Mouse (Mus musculus) limb, embryonic 15.5 days (tissue): ENCODE results near the gene Fam136a. TPM values are rescaled to one million over a fixed set of nuclear protein-coding genes. Genes with fewer than 3 reads are reported as not detected.
"Not testable (repeated sequence)": the region's sequence is repeated elsewhere in the genome, so short reads cannot be mapped to it uniquely, and the experiment has no call there.

Source experiments
- ATAC-seq: fragments of 200-750 bp; cut with Nextera tagmentation; 2 replicates; pipeline ENCODE4 v1.8.0; 2017; ENCODE audit warnings: low read depth, moderate TSS enrichment; ENCODE audit not compliant: insufficient number of reproducible peaks, low FRiP score, low TSS enrichment
- H3K27ac ChIP-seq: fragments of 300-500 bp; sonication (generic); 2 replicates; pipeline ENCODE4 v1.5.1; 2015; ENCODE audit warnings: moderate library complexity, mild to moderate bottlenecking, inconsistent platforms
- H3K27me3 ChIP-seq: fragments of 300-500 bp; sonication (generic); 2 replicates; pipeline ENCODE4 v1.6.1; 2015; ENCODE audit warnings: inconsistent platforms
- H3K36me3 ChIP-seq: fragments of 300-500 bp; sonication (generic); 2 replicates; pipeline ENCODE4 v1.6.1; 2015; ENCODE audit warnings: inconsistent platforms
- H3K4me1 ChIP-seq: fragments of 300-500 bp; sonication (generic); 2 replicates; pipeline ENCODE4 v1.6.1; 2015; ENCODE audit warnings: inconsistent platforms
- H3K4me2 ChIP-seq: fragments of 300-500 bp; sonication (generic); 2 replicates; pipeline ENCODE4 v1.6.1; 2015; ENCODE audit warnings: mild to moderate bottlenecking, inconsistent platforms
- H3K4me3 ChIP-seq: fragments of 300-500 bp; sonication (generic); 2 replicates; pipeline ENCODE4 v1.5.1; 2015; ENCODE audit warnings: mild to moderate bottlenecking, inconsistent platforms
- H3K9ac ChIP-seq: fragments of 300-500 bp; sonication (generic); 2 replicates; pipeline ENCODE4 v1.6.1; 2015; ENCODE audit warnings: inconsistent platforms
- H3K9me3 ChIP-seq: fragments of 300-500 bp; sonication (generic); 2 replicates; pipeline ENCODE4 v1.6.1; 2016; ENCODE audit warnings: inconsistent platforms
- WGBS: fragments of 180-500 bp; shearing (Covaris S2); methylation state at CpG from one replicate; pipeline ENCODE4 v1.1.7; 2015; 5-methylcytosine and 5-hydroxymethylcytosine counted together
- polyA plus RNA-seq: library from polyadenylated mRNA; unstranded; fragments of >200 nt; fragmentation: Nextera tagmentation; extraction: Ambion mirVana; gene quantifications from 2 replicates; pipeline ENCODE4 v1.2.1, GENCODE M21; 2015

Gene Fam136a
- polyA plus RNA-seq, 1 experiment from 2014 or later: 110 TPM

DNA sequence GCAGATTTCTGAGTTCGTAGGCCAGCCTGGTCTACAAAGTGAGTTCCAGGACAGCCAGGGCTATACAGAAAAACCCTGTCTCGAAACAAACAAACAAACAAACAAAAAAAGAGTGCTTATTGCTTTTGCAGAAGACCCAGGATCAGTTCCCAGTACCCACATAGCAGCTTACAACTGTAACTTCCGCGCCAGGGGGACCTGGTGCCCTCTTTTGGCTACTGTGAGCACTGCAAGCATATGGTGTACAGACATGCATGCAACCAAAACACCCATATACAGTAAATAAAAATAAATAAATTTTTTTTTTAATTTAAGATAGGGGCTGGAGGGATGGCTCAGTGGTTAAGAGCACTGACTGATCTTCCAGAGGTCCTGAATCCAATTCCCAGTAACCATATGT, 29.1 kb upstream of the Fam136a start:
- H3K9me3 ChIP-seq, ATAC-seq: not testable (repeated sequence)
- WGBS: 89% methylated on average over 4 of the region's 4 CpGs

DNA sequence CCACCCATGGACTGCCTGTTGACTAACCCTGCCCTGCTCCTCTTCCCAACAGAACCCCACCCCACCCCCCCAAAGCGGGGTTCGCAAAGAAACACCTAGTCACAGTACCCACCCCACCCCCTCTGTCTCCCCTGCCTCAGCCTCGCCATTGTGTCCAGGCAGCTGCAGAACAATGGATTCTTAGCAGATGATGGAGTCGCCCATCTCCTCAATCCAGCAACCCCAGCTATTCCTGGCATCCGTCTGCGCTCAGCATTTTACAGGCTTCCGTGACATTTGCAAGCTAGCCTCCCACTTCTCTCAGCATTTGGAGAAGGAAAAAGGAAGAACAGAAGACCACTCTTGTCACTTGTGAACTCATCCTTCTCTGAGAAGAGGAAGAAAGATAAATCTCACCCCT, 21.8 kb upstream of the Fam136a start:
- no peak for ATAC-seq
- WGBS: 25% methylated on average over 7 of the region's 7 CpGs
- Histone ChIP-seq H3K9me3 (no peaks in the 10 kb centered on the region), H3K36me3 (no peaks in the 10 kb centered on the region), H3K4me3 (no peak overlapping the region), H3K4me1 (peaks cover 5% of the 10 kb centered on the region; the same call in 1 of the 2 replicates), H3K27me3 (no peaks in the 10 kb centered on the region), H3K4me2 (0 out of 2 replicates have a peak overlapping the region, but pooled peaks have one; percentile 5), H3K9ac (no peak overlapping the region), H3K27ac (no peak overlapping the region)

More for the DNA sequence above, 29.1 kb upstream of the Fam136a start:
- H3K27me3 ChIP-seq, H3K9ac ChIP-seq, H3K4me1 ChIP-seq, H3K36me3 ChIP-seq, H3K4me3 ChIP-seq, H3K27ac ChIP-seq, H3K4me2 ChIP-seq: not testable (repeated sequence)

- no peak overlapping the region for H3K27ac ChIP-seq
- H3K27me3 ChIP-seq: no peaks in the 10 kb centered on the region
- H3K36me3 ChIP-seq: no peaks in the 10 kb centered on the region
- peaks cover 7% of the 10 kb centered on the region; the same call in 1 of the 2 replicates for H3K4me1 ChIP-seq
- no peak overlapping the region for H3K9ac ChIP-seq
- no peaks in the 10 kb centered on the region for H3K9me3 ChIP-seq
- 47% methylated on average over 2 of the region's 2 CpGs for WGBS
- ATAC-seq: no peak
- no peak overlapping the region for H3K4me3 ChIP-seq
- H3K4me2 ChIP-seq: no peak overlapping the region
These were observed 19.4 kb upstream of the Fam136a start for GRCm38 (mm10) chr6:86346063-86346462.

DNA sequence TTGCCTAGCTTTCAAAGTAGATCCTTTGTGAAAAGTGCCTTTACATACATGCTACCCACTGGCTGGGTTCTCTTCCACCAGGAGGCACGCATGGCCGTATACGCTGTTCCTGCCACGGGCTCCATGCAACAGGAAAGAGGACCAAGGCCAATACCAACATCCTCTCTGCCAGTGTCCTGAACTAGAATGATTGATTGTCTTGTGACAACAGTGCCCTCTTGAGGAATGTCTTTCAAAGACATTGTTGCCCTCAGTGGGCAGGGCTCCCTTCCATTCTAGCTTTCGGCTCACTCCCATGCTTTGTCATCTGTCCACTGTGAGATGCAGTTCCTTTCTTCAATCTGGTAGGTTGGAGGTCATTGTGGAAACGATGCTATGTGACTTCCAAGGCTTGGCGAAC, 16.2 kb upstream of the Fam136a start:
- Histone ChIP-seq H3K27ac (no peak overlapping the region), H3K36me3 (no peaks in the 10 kb centered on the region), H3K27me3 (no peaks in the 10 kb centered on the region), H3K9me3 (no peaks in the 10 kb centered on the region), H3K9ac (no peak overlapping the region), H3K4me3 (no peak overlapping the region), H3K4me1 (0 out of 2 replicates have a peak, but pooled peaks cover 2% of the 10 kb centered on the region), H3K4me2 (no peak overlapping the region)
- 54% methylated on average over 7 of the region's 7 CpGs for WGBS
- no peak for ATAC-seq

DNA sequence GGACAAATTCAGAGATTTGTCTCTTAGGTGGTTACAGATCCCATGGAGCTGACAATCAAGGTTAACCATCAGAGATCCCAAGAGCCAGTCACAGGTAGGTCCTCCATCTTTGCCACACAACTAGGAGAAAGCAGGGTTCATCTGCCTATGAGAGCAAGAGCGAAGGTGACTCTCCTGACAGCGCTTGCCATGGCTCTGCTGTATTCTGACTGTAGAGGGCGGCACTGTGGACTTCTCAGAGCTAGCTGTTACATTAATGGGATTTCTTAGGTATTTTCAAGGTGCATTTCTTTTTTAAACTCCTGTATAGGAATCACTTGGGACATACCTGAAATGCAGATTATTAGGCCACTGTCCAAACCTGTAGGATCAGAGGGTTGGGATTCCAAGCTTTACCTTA, 10.5 kb upstream of the Fam136a start:
- no peaks in the 10 kb centered on the region for H3K36me3 ChIP-seq
- no peaks in the 10 kb centered on the region for H3K9me3 ChIP-seq
- 64% methylated on average over 3 of the region's 3 CpGs for WGBS
- no peaks in the 10 kb centered on the region for H3K4me1 ChIP-seq
- no peak overlapping the region for H3K9ac ChIP-seq
- H3K27me3 ChIP-seq: no peaks in the 10 kb centered on the region
- H3K27ac ChIP-seq: no peak overlapping the region
- no peak overlapping the region for H3K4me2 ChIP-seq
- no peak for ATAC-seq
- H3K4me3 ChIP-seq: no peak overlapping the region

DNA sequence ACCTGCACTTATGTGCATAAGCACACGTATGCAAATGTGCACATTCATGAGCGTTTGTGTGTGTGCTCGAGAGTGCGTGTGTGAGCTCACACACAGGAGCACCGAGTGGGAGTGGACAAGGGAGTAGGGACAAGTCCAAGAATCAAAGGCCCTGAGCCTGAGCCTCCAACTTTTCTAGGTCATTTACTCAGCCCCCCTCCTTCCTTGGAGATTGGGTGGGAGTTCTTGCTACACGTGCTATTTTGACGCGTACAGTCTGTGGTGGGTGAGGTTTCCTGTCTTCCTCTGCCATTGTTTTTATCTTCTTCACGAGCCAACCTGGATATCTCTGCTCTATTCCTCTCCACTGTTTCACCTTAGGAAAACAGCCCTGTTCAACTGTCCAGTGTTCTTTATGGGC, 8.5 kb upstream of the Fam136a start:
- ATAC-seq: no peak
- Histone ChIP-seq H3K27ac (no peak overlapping the region), H3K9ac (no peak overlapping the region), H3K27me3 (no peaks in the 10 kb centered on the region), H3K4me2 (no peak overlapping the region), H3K36me3 (no peaks in the 10 kb centered on the region), H3K9me3 (no peaks in the 10 kb centered on the region), H3K4me1 (no peaks in the 10 kb centered on the region), H3K4me3 (no peak overlapping the region)
- 75% methylated on average over 9 of the region's 9 CpGs for WGBS

- no peak overlapping the region for H3K9ac ChIP-seq
- no peak overlapping the region for H3K4me2 ChIP-seq
- H3K4me1 ChIP-seq: peaks cover 5% of the 10 kb centered on the region
- no peaks in the 10 kb centered on the region for H3K27me3 ChIP-seq
- H3K9me3 ChIP-seq: no peaks in the 10 kb centered on the region
- H3K27ac ChIP-seq: no peak overlapping the region
- H3K4me3 ChIP-seq: no peak overlapping the region
- no peaks in the 10 kb centered on the region for H3K36me3 ChIP-seq
- no peak for ATAC-seq
- WGBS: 54% methylated on average over 7 of the region's 7 CpGs
These were observed 4.8 kb upstream of the Fam136a start for GRCm38 (mm10) chr6:86360691-86361090.

- 84% methylated on average over 7 of the region's 7 CpGs for WGBS
- H3K4me2 ChIP-seq: no peak overlapping the region
These were observed 4.1 kb upstream of the Fam136a start for GRCm38 (mm10) chr6:86361373-86361772.

DNA sequence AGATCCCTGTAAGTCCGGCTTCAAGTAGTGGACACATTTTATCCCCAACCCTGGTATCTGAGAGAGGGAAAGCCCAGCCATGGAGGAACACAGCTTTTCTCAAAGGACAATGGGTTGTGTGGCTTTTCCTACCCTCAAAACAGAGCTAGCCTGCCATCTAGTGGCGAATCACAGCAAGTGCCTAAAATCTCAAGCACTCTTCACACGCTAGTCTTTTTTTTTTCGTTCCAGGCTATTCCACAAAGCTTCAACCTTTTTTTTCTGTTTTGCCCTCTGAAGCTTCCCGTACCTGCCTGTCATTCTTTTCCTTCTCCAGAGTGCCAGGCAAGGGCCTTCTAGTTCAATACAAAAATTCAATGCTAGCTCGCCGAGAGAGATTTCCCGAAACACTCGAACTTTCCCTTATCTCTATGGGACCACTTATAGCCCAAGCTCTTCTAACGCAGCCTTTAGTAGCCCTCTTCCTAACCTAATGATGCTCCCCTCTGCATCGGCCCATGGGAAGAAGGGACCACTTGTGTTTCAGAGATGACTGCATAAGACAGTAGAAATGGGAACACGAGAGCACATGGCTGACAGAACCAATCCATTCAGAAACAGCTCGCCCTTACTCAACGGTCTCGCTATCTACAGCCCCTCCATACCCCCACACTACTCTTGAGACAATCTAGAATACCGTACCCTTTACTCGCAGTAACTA, 854 bp upstream of the Fam136a start:
- ATAC-seq: peak; percentile 45; the same call in 1 of the 2 replicates
- peaks cover 16% of the 10 kb centered on the region for H3K4me1 ChIP-seq
- H3K4me3 ChIP-seq: peak overlapping the region; percentile 76
- no peaks in the 10 kb centered on the region for H3K9me3 ChIP-seq
- peak overlapping the region; percentile 36 for H3K9ac ChIP-seq
- 2% methylated on average over 17 of the region's 17 CpGs for WGBS
- no peaks in the 10 kb centered on the region for H3K27me3 ChIP-seq
- H3K27ac ChIP-seq: 0 out of 2 replicates have a peak overlapping the region, but pooled peaks have one; percentile 33
- H3K4me2 ChIP-seq: peak overlapping the region; percentile 94
- H3K36me3 ChIP-seq: peaks cover 15% of the 10 kb centered on the region

More at GRCm38 (mm10) chr6:86361373-86361772, 4.1 kb upstream of the Fam136a start:
- H3K9ac ChIP-seq: no peak overlapping the region
- peaks cover 9% of the 10 kb centered on the region for H3K4me1 ChIP-seq
- no peaks in the 10 kb centered on the region for H3K9me3 ChIP-seq
- H3K4me3 ChIP-seq: no peak overlapping the region
- H3K36me3 ChIP-seq: no peaks in the 10 kb centered on the region
- H3K27ac ChIP-seq: no peak overlapping the region
- ATAC-seq: no peak
- H3K27me3 ChIP-seq: no peaks in the 10 kb centered on the region

GRCm38 (mm10) chr6:86366125-86366852, 843 bp downstream of the Fam136a start:
- Histone ChIP-seq H3K36me3 (peaks cover 15% of the 10 kb centered on the region), H3K27me3 (no peaks in the 10 kb centered on the region), H3K9me3 (no peaks in the 10 kb centered on the region), H3K9ac (peak overlapping the region; percentile 76), H3K4me2 (peak overlapping the region; percentile 94), H3K4me1 (peaks cover 23% of the 10 kb centered on the region), H3K27ac (peak overlapping the region; percentile 80), H3K4me3 (peak overlapping the region; percentile 76)
- WGBS: 40% methylated on average over 25 of the region's 25 CpGs
- ATAC-seq: no peak

DNA sequence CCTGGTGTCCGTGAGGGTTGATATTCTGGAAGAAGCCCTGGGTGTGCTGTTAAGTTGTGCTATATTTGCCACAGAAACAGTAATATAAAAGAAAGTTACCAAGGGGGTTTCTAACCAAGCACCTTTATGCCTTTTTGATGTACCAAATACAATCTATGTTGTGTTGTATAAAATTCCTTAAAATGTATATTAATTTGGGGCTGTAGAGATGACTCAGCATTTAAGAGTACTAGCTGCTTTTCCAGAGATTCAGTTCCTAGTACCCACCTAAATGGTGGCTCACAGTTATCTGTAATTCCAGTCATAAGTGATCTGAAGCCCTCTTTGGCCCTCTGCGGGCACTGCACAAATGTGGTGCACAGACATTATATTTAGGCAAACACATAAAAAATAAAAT, 1.4 kb downstream of the Fam136a start:
- Histone ChIP-seq H3K27me3 (no peaks in the 10 kb centered on the region), H3K9ac (no peak overlapping the region), H3K4me2 (peak overlapping the region; percentile 94), H3K4me1 (peaks cover 23% of the 10 kb centered on the region), H3K4me3 (no peak overlapping the region), H3K27ac (no peak overlapping the region), H3K9me3 (no peaks in the 10 kb centered on the region), H3K36me3 (peaks cover 15% of the 10 kb centered on the region)
- 64% methylated on average over 2 of the region's 2 CpGs for WGBS
- ATAC-seq: no peak

GRCm38 (mm10) chr6:86368479-86368878, 3.0 kb downstream of the Fam136a start:
- H3K27me3 ChIP-seq: no peaks in the 10 kb centered on the region
- WGBS: 92% methylated on average over 5 of the region's 5 CpGs
- H3K36me3 ChIP-seq: peaks cover 15% of the 10 kb centered on the region
- H3K27ac ChIP-seq: no peak overlapping the region
- H3K4me2 ChIP-seq: no peak overlapping the region
- no peaks in the 10 kb centered on the region for H3K9me3 ChIP-seq
- ATAC-seq: no peak
- no peak overlapping the region for H3K4me3 ChIP-seq
- peaks cover 33% of the 10 kb centered on the region for H3K4me1 ChIP-seq
- no peak overlapping the region for H3K9ac ChIP-seq
